Comparison of ENCODE assay signal across 8 mouse cellular contexts in genomic region chr7:45361243-45361804, GRCm38 (mm10). TPM values are rescaled to one million over a fixed set of nuclear protein-coding genes. Genes with fewer than 3 reads are reported as not detected.
DNase-seq lines count a peak whose midpoint lies in the region; ATAC-seq and TF ChIP-seq lines count a peak whose summit lies in the region.

No protein-coding gene starts in this region.

- peaks cover 0 to 15% of the 10 kb centered on the region in 2 experiments; a peak in 2 of 4 replicates for H3K36me3 ChIP-seq in MEL (ENCODE audit: control insufficient read depth in 1 of 2, insufficient read depth in 2 of 2, low read length in 2 of 2)
- peaks cover 9% of the 10 kb centered on the region for H3K36me3 ChIP-seq in hindbrain, postnatal 0 days (ENCODE audit: insufficient read depth, low read length)

- WGBS in cerebellum, adult 2 months = 1% methylated on average over 43 of the region's 43 CpGs
- WGBS in hindbrain, postnatal 0 days = 1% methylated on average over 43 of the region's 43 CpGs

- TF ChIP-seq CTCF in MEL (IDR thresholded peaks at IDR 0.05 in 2 of 3, conservative IDR thresholded peaks at IDR 0.05 in 1 of 3; ENCODE audit: control insufficient read depth in 1 of 3, insufficient read depth in 1 of 3, low read depth in 2 of 3, low read length in 3 of 3, poor library complexity in 1 of 3, severe bottlenecking in 1 of 3) = no peak
- no peak for TF ChIP-seq CTCF in cerebellum, adult 2 months (IDR thresholded peaks at IDR 0.05; ENCODE audit: borderline replicate concordance, insufficient read depth, low read depth, low read length)
- no peak for TF ChIP-seq CTCF in hindbrain, postnatal 0 days (IDR thresholded peaks at IDR 0.05; ENCODE audit: low read depth)
- no peak; the same call in 1 of the 2 replicates for TF ChIP-seq CTCF in left cerebral cortex, adult 2 months (IDR thresholded peaks at IDR 0.05)

- ATAC-seq in hindbrain, postnatal 0 days = peak; percentile 93

- H3K9me3 ChIP-seq in MEL (replicated peaks; ENCODE audit: insufficient read depth, low read length) = no peaks in the 10 kb centered on the region
- H3K9me3 ChIP-seq in hindbrain, postnatal 0 days (ENCODE audit: low read length) = no peaks in the 10 kb centered on the region

- H3K4me3 ChIP-seq in MEL (ENCODE audit: control insufficient read depth in 1 of 2, insufficient read depth in 1 of 2, low read depth in 2 of 2, low read length in 2 of 2) = peak overlapping the region; percentile 55 to 58
- peak overlapping the region; percentile 58 for H3K4me3 ChIP-seq in cerebellum, adult 2 months (replicated peaks; ENCODE audit: insufficient read depth, low read depth, low read length)
- H3K4me3 ChIP-seq in hindbrain, postnatal 0 days (ENCODE audit: low read length) = peak overlapping the region; percentile 46
- H3K4me3 ChIP-seq in left cerebral cortex, adult 2 months = peak overlapping the region; percentile 46

- no peak overlapping the region for H3K27ac ChIP-seq in MEL (ENCODE audit: control insufficient read depth, low read depth, low read length)
- H3K27ac ChIP-seq in cerebellum, adult 2 months (ENCODE audit: insufficient read depth, low read length) = 0 out of 2 replicates have a peak overlapping the region, but pooled peaks have one; percentile 3
- H3K27ac ChIP-seq in hindbrain, postnatal 0 days = peak overlapping the region; percentile 65; the same call in 1 of the 2 replicates
- peak overlapping the region; percentile 71 for H3K27ac ChIP-seq in left cerebral cortex, adult 2 months

- H3K27me3 ChIP-seq in MEL (ENCODE audit: control insufficient read depth in 1 of 2, insufficient read depth in 2 of 2, low read length in 2 of 2) = no peaks in the 10 kb centered on the region
- no peaks in the 10 kb centered on the region for H3K27me3 ChIP-seq in cerebellum, adult 2 months (ENCODE audit: control insufficient read depth, insufficient read depth, low read length)
- H3K27me3 ChIP-seq in hindbrain, postnatal 0 days (ENCODE audit: insufficient read depth, low read length) = no peaks in the 10 kb centered on the region

- H3K9ac ChIP-seq in MEL (ENCODE audit: control insufficient read depth, low read depth, low read length, poor library complexity, severe bottlenecking) = peak overlapping the region; percentile 67
- H3K9ac ChIP-seq in hindbrain, postnatal 0 days (replicated peaks; ENCODE audit: low read length) = peak overlapping the region; percentile 65

- intact Hi-C loops in left cerebral cortex, adult 2 months (cut with DNase I) = loop anchor here (5.0 kb wide), 1 partner anchor 54 kb away; no protein-coding TSS in a partner anchor

- peak; percentile 70 to 87 for TF ChIP-seq POLR2A in MEL (IDR thresholded peaks at IDR 0.05; ENCODE audit: control insufficient read depth in 1 of 2, insufficient read depth in 1 of 2, low read depth in 1 of 2, low read length in 2 of 2, poor library complexity in 1 of 2)
- peak; percentile 83 for TF ChIP-seq POLR2A in cerebellum, adult 2 months (IDR thresholded peaks at IDR 0.05; ENCODE audit: borderline replicate concordance, insufficient read depth, low read length)

- no peaks in the 10 kb centered on the region; the same call in 1 of the 2 replicates for H3K79me2 ChIP-seq in MEL (ENCODE audit: control insufficient read depth, insufficient read depth, low read length, poor library complexity)

- H3K4me1 ChIP-seq in MEL (ENCODE audit: control insufficient read depth in 1 of 2, insufficient read depth in 2 of 2, low read length in 2 of 2) = peaks cover 6 to 21% of the 10 kb centered on the region in 2 experiments
- peaks cover 4% of the 10 kb centered on the region for H3K4me1 ChIP-seq in cerebellum, adult 2 months (ENCODE audit: control insufficient read depth, insufficient read depth, low read length)
- H3K4me1 ChIP-seq in hindbrain, postnatal 0 days (ENCODE audit: insufficient read depth, low read length) = peaks cover 11% of the 10 kb centered on the region

- no peak for TF ChIP-seq RAD21 in MEL (IDR thresholded peaks at IDR 0.05; ENCODE audit: low read depth, low read length)

- H3K4me2 ChIP-seq in hindbrain, postnatal 0 days (ENCODE audit: low read depth, low read length) = peak overlapping the region; percentile 68

- TF ChIP-seq EP300 in MEL (IDR thresholded peaks at IDR 0.05; ENCODE audit: low read depth in 1 of 2, low read length in 2 of 2) = no peak

- peak; percentile 99 for DNase-seq in MEL (ENCODE audit: low read depth, low spot score)
- DNase-seq in cerebellum, adult 2 months = peak; percentile 90
- DNase-seq in frontal cortex, postnatal 10 days (ENCODE audit: low spot score in 2 of 2) = peak; percentile 84 to 86
- peak; percentile 95 for DNase-seq in hindbrain, postnatal 0 days (ENCODE audit: low spot score)
- peak; percentile 85 for DNase-seq in left cerebral cortex, adult 2 months (ENCODE audit: extremely low spot score in 1 of 2, low spot score in 2 of 2)
- peak; percentile 86 to 87 for DNase-seq in lung, postnatal 4 days
- DNase-seq in retina, postnatal 1 day = peak; percentile 95
- DNase-seq in urinary bladder, postnatal 25 days (ENCODE audit: low spot score) = peak; percentile 67

TF ChIP-seq in MEL, 35 proteins besides CTCF, POLR2A, EP300 and RAD21 (continues in another document):
- TF ChIP-seq BHLHE40 (IDR thresholded peaks at IDR 0.05; ENCODE audit: borderline replicate concordance, low read depth, low read length) = no peak
- peak; percentile 43 for TF ChIP-seq MXI1 (IDR thresholded peaks at IDR 0.05; ENCODE audit: low read depth, low read length)
- TF ChIP-seq GATA1 (IDR thresholded peaks at IDR 0.05; ENCODE audit: low read depth, low read length) = no peak
- peak; percentile 69; the same call in 1 of the 2 replicates for TF ChIP-seq POLR2AphosphoS2 (IDR thresholded peaks at IDR 0.05; ENCODE audit: low read length)
- no peak for TF ChIP-seq RCOR1 (IDR thresholded peaks at IDR 0.05; ENCODE audit: low read depth, low read length)
- no peak for TF ChIP-seq ZKSCAN1 (IDR thresholded peaks at IDR 0.05; ENCODE audit: low read depth, low read length)
- no peak for TF ChIP-seq ZNF384 (IDR thresholded peaks at IDR 0.05; ENCODE audit: low read depth, low read length)
- TF ChIP-seq HCFC1 (IDR thresholded peaks at IDR 0.05; ENCODE audit: low read depth, low read length) = no peak; the same call in 1 of the 2 replicates
- TF ChIP-seq ELF1 (IDR thresholded peaks at IDR 0.05; ENCODE audit: low read depth, low read length) = peak; percentile 60; the same call in 1 of the 2 replicates
- no peak for TF ChIP-seq CHD1 (IDR thresholded peaks at IDR 0.05; ENCODE audit: low read depth, low read length)
- TF ChIP-seq UBTF (IDR thresholded peaks at IDR 0.05; ENCODE audit: borderline replicate concordance, insufficient read depth, low read depth, low read length) = peak; percentile 72; the same call in 1 of the 2 replicates
- TF ChIP-seq NELFE (IDR thresholded peaks at IDR 0.05; ENCODE audit: low read depth, low read length) = peak; percentile 74
- peak; percentile 68; the same call in 1 of the 2 replicates for TF ChIP-seq SIN3A (IDR thresholded peaks at IDR 0.05; ENCODE audit: low read length)
- peak; percentile 69 for TF ChIP-seq MAX (IDR thresholded peaks at IDR 0.05; ENCODE audit: low read length)
- no peak for TF ChIP-seq ZC3H11A (IDR thresholded peaks at IDR 0.05; ENCODE audit: low read depth, low read length)

RNA-seq across cellular contexts. Expression of gene Ppfia3, which starts 5.5 kb away (rescaled TPM):
- 3.0 and 3.4 TPM in 2 replicates for total RNA-seq in MEL (2012; rRNA removed)
- polyA plus RNA-seq in MEL (2012; ENCODE audit: insufficient read depth in 1 of 2, insufficient read length in 2 of 2, low read depth in 1 of 2, low replicate concordance in 2 of 2, missing spikeins in 1 of 2) = 1 to 10 TPM in 1 of 2 experiments, not detected in 1; 5.9 TPM
- 84.3 and 85.9 TPM in 2 replicates for polyA plus RNA-seq in cerebellum, adult 2 months (2012; rRNA removed)
- 91.9 and 107 TPM in 2 replicates for total RNA-seq in hindbrain, postnatal 0 days (2014; rRNA removed)
- 25.5 and 26.7 TPM in 2 replicates for polyA plus RNA-seq in hindbrain, postnatal 0 days (2015; fragmentation: Nextera tagmentation; extraction: Ambion mirVana)
- 100 to 1,000 TPM; 156 to 159 TPM for total RNA-seq in left cerebral cortex, adult 2 months (2021)

RNA-seq across cellular contexts. Expression of gene Lin7b, which starts 9.1 kb away (rescaled TPM):
- 1.3 and 1.4 TPM in 2 replicates for total RNA-seq in MEL (2012; rRNA removed)
- 1 to 10 TPM in 1 of 2 experiments, not detected in 1; 3.8 TPM for polyA plus RNA-seq in MEL (2012; ENCODE audit: insufficient read depth in 1 of 2, insufficient read length in 2 of 2, low read depth in 1 of 2, low replicate concordance in 2 of 2, missing spikeins in 1 of 2)
- 92.6 and 103 TPM in 2 replicates for polyA plus RNA-seq in cerebellum, adult 2 months (2012; rRNA removed)
- 87.4 and 94.2 TPM in 2 replicates for total RNA-seq in hindbrain, postnatal 0 days (2014; rRNA removed)
- polyA plus RNA-seq in hindbrain, postnatal 0 days (2015; fragmentation: Nextera tagmentation; extraction: Ambion mirVana) = 69.3 and 76.1 TPM in 2 replicates
- total RNA-seq in left cerebral cortex, adult 2 months (2021) = 100 to 1,000 TPM; 156 to 178 TPM

RNA-seq across cellular contexts. Expression of gene Hrc, which starts 26.2 kb away (rescaled TPM):
- not detected in 2 replicates for total RNA-seq in MEL (2012; rRNA removed)
- under 1 TPM in 1 of 2 experiments, not detected in 1; 0.22 TPM for polyA plus RNA-seq in MEL (2012; ENCODE audit: insufficient read depth in 1 of 2, insufficient read length in 2 of 2, low read depth in 1 of 2, low replicate concordance in 2 of 2, missing spikeins in 1 of 2)
- 0.11 and 0.31 TPM in 2 replicates for polyA plus RNA-seq in cerebellum, adult 2 months (2012; rRNA removed)
- total RNA-seq in hindbrain, postnatal 0 days (2014; rRNA removed) = 0.26 and 0.72 TPM in 2 replicates
- polyA plus RNA-seq in hindbrain, postnatal 0 days (2015; fragmentation: Nextera tagmentation; extraction: Ambion mirVana) = 0.16 and 0.34 TPM in 2 replicates
- total RNA-seq in left cerebral cortex, adult 2 months (2021) = under 1 TPM; 0.23 to 0.61 TPM

RNA-seq across cellular contexts. Expression of gene Trpm4, which starts 27.7 kb away (rescaled TPM):
- total RNA-seq in MEL (2012; rRNA removed) = 4.5 and 4.8 TPM in 2 replicates
- 1 to 10 TPM in 1 of 2 experiments, not detected in 1; 6.9 TPM for polyA plus RNA-seq in MEL (2012; ENCODE audit: insufficient read depth in 1 of 2, insufficient read length in 2 of 2, low read depth in 1 of 2, low replicate concordance in 2 of 2, missing spikeins in 1 of 2)
- polyA plus RNA-seq in cerebellum, adult 2 months (2012; rRNA removed) = 17.5 and 18.9 TPM in 2 replicates
- 29.5 and 35.7 TPM in 2 replicates for total RNA-seq in hindbrain, postnatal 0 days (2014; rRNA removed)
- 11.2 and 13.0 TPM in 2 replicates for polyA plus RNA-seq in hindbrain, postnatal 0 days (2015; fragmentation: Nextera tagmentation; extraction: Ambion mirVana)
- total RNA-seq in left cerebral cortex, adult 2 months (2021) = 10 to 100 TPM; 18.5 to 24.6 TPM

RNA-seq across cellular contexts. Expression of gene Snrnp70, which starts 34.2 kb away (rescaled TPM):
- 260 and 272 TPM in 2 replicates for total RNA-seq in MEL (2012; rRNA removed)
- polyA plus RNA-seq in MEL (2012; ENCODE audit: insufficient read depth in 1 of 2, insufficient read length in 2 of 2, low read depth in 1 of 2, low replicate concordance in 2 of 2, missing spikeins in 1 of 2) = 1,000 to 10,000 TPM in 1 of 2 experiments, 100 to 1,000 TPM in 1; 588 to 1,478 TPM
- 807 and 849 TPM in 2 replicates for polyA plus RNA-seq in cerebellum, adult 2 months (2012; rRNA removed)
- 228 and 240 TPM in 2 replicates for total RNA-seq in hindbrain, postnatal 0 days (2014; rRNA removed)
- 143 and 145 TPM in 2 replicates for polyA plus RNA-seq in hindbrain, postnatal 0 days (2015; fragmentation: Nextera tagmentation; extraction: Ambion mirVana)
- total RNA-seq in left cerebral cortex, adult 2 months (2021) = 100 to 1,000 TPM; 428 to 429 TPM

Comparison
In these comparisons a context has a peak if more than half of its experiments do, and no peak if none do; other contexts are left out.
1. RNA of gene Ppfia3, which starts 5.5 kb away (total RNA-seq): 156 to 159 TPM in left cerebral cortex, adult 2 months and 91.9 to 107 TPM in hindbrain, postnatal 0 days; 3.0 to 3.4 TPM in MEL; every median in the first group is over 10 times any median in the second.
2. RNA of gene Lin7b, which starts 9.1 kb away (total RNA-seq): 156 to 178 TPM in left cerebral cortex, adult 2 months and 87.4 to 94.2 TPM in hindbrain, postnatal 0 days; 1.3 to 1.4 TPM in MEL; every median in the first group is over 10 times any median in the second.
3. Peak in every context shown above with its lines, with median percentiles within 50 percentile points of each other: DNase-seq and H3K4me3 ChIP-seq.